Mouse (Mus musculus): Measurements from ENCODE around the gene Vsig1. TPM values are rescaled to one million over a fixed set of nuclear protein-coding genes. Genes with fewer than 3 reads are reported as not detected.

Gene Vsig1
- polyA plus RNA-seq, 1 experiment from 2014 or later = not detected

GRCm38 (mm10) chrX:140953618-140954017 lies 46.2 kb downstream of the Vsig1 start:
- no peak for ATAC-seq (replicated peaks; ENCODE audit: extremely low read depth, insufficient read depth, low FRiP score)
- WGBS = 75% methylated on average over 4 of the region's 4 CpGs
- no peak overlapping the region for H3K4me2 ChIP-seq (ENCODE audit: low read depth, low read length)
- H3K9me3 ChIP-seq (replicated peaks; ENCODE audit: control insufficient read depth, low read length) = no peaks in the 10 kb centered on the region
- no peaks in the 10 kb centered on the region; the same call in 1 of the 2 replicates for H3K4me1 ChIP-seq (ENCODE audit: control insufficient read depth, insufficient read depth, low read length)
- no peaks in the 10 kb centered on the region for H3K36me3 ChIP-seq (ENCODE audit: control insufficient read depth, insufficient read depth)
- H3K9ac ChIP-seq (ENCODE audit: low read length) = no peak overlapping the region
- no peak overlapping the region for H3K4me3 ChIP-seq (ENCODE audit: low read length)
- H3K27me3 ChIP-seq (ENCODE audit: control insufficient read depth, insufficient read depth, low read length) = no peaks in the 10 kb centered on the region; the same call in 1 of the 2 replicates
- H3K27ac ChIP-seq (ENCODE audit: low read length) = no peak overlapping the region

DNA sequence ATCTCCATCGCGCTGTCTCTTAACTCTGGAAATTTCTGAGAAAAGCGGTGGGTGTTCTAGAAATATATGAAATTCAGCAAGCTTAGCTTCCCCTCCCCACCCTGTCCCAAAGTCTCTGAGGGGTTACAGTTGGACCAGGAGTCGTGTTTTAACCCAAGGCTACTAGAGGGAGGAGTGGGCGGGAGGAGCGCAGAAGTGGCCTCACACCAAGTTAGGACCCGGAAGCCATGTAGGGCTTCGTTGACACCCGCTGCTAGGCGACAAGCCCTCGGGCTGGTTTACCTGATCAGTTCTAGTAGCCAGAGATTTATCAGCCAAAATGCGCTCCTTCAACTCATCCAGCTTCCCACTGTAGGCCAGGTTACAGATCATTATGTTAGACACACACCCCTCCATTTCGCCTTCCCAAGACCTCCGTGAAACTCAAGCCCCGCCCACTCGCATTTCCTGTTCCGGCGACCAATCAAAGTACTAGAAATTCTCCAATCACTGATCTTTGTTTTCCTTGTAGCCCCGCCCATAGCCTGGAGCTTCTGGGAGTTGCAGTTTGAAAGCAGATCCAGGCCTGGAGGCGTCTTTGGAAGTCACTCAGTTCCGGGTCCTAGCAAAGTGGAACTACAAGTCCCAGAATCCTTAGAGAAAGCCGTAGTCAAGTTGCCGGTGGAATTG lies 49.0 kb downstream of the Vsig1 start, which contains the start of the genes Psmd10 and Atg4a:
Gene Psmd10, minus strand, starts transcription at position 457 of the 669 bp plus-strand sequence.
Gene Atg4a, plus strand, starts transcription at position 636 of the 669 bp plus-strand sequence.
- Histone ChIP-seq H3K4me2 (ENCODE audit: low read depth, low read length) (peak within 1 kb of the TSS; percentile 65), H3K27me3 (ENCODE audit: control insufficient read depth, insufficient read depth, low read length) (no peaks in the 10 kb centered on the region)

DNA sequence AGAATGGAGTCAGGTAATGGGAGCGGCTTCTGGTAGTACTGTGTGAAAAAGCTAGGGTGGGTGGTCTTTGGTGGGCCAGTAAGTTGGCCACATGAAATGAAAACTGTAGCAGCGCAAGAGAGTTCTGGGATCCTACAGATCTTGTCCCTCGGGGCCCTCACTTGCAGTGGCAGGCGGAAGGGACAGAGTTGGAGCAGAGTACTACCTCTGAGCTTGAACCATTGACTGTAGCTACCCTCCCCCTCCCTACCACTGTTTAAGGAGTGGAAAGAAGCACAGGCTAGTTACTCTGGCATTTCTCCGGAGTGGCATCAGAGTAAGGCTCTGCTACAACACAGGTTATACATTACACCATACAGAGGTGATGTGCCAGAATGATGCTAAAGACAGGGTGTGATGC lies 49.6 kb downstream of the Vsig1 start:
- Histone ChIP-seq H3K4me3 (ENCODE audit: low read length) (peak overlapping the region; percentile 63), H3K4me1 (ENCODE audit: control insufficient read depth, insufficient read depth, low read length) (no peaks in the 10 kb centered on the region; the same call in 1 of the 2 replicates), H3K4me2 (ENCODE audit: low read depth, low read length) (peak overlapping the region; percentile 65), H3K36me3 (ENCODE audit: control insufficient read depth, insufficient read depth) (no peaks in the 10 kb centered on the region), H3K27me3 (ENCODE audit: control insufficient read depth, insufficient read depth, low read length) (no peaks in the 10 kb centered on the region), H3K9me3 (replicated peaks; ENCODE audit: control insufficient read depth, low read length) (no peaks in the 10 kb centered on the region), H3K9ac (ENCODE audit: low read length) (peak overlapping the region; percentile 62), H3K27ac (ENCODE audit: low read length) (no peak overlapping the region)
- 26% methylated on average over 5 of the region's 5 CpGs for WGBS
- peak; percentile 58 for ATAC-seq (replicated peaks; ENCODE audit: extremely low read depth, insufficient read depth, low FRiP score)

More for the DNA sequence above, 49.0 kb downstream of the Vsig1 start, which contains the start of the genes Psmd10 and Atg4a:
- WGBS = 16% methylated on average over 23 of the region's 23 CpGs
- ATAC-seq (replicated peaks; ENCODE audit: extremely low read depth, insufficient read depth, low FRiP score) = peak; percentile 98
- H3K4me1 ChIP-seq (ENCODE audit: control insufficient read depth, insufficient read depth, low read length) = no peaks in the 10 kb centered on the region; the same call in 1 of the 2 replicates
- no peaks in the 10 kb centered on the region for H3K36me3 ChIP-seq (ENCODE audit: control insufficient read depth, insufficient read depth)
- H3K9ac ChIP-seq (ENCODE audit: low read length) = peak within 1 kb of the TSS; percentile 67
- H3K4me3 ChIP-seq (ENCODE audit: low read length) = peak within 1 kb of the TSS; percentile 63
- no peaks in the 10 kb centered on the region for H3K9me3 ChIP-seq (replicated peaks; ENCODE audit: control insufficient read depth, low read length)
- peak within 1 kb of the TSS; percentile 9; the same call in 1 of the 2 replicates for H3K27ac ChIP-seq (ENCODE audit: low read length)

GRCm38 (mm10) chrX:140978943-140979342 lies 71.5 kb downstream of the Vsig1 start:
- Histone ChIP-seq H3K36me3 (ENCODE audit: control insufficient read depth, insufficient read depth) (no peaks in the 10 kb centered on the region), H3K9ac (ENCODE audit: low read length) (no peak overlapping the region), H3K27me3 (ENCODE audit: control insufficient read depth, insufficient read depth, low read length) (peaks cover 5% of the 10 kb centered on the region), H3K27ac (ENCODE audit: low read length) (no peak overlapping the region), H3K4me1 (ENCODE audit: control insufficient read depth, insufficient read depth, low read length) (no peaks in the 10 kb centered on the region; the same call in 1 of the 2 replicates), H3K4me2 (ENCODE audit: low read depth, low read length) (no peak overlapping the region), H3K9me3 (replicated peaks; ENCODE audit: control insufficient read depth, low read length) (no peaks in the 10 kb centered on the region), H3K4me3 (ENCODE audit: low read length) (no peak overlapping the region)
- no peak for ATAC-seq (replicated peaks; ENCODE audit: extremely low read depth, insufficient read depth, low FRiP score)
- 91% methylated on average over 1 of the region's 1 CpGs for WGBS

GRCm38 (mm10) chrX:140979546-140979945 lies 72.1 kb downstream of the Vsig1 start:
- H3K9ac ChIP-seq (ENCODE audit: low read length) = no peak overlapping the region
- no peaks in the 10 kb centered on the region for H3K9me3 ChIP-seq (replicated peaks; ENCODE audit: control insufficient read depth, low read length)
- H3K36me3 ChIP-seq (ENCODE audit: control insufficient read depth, insufficient read depth) = no peaks in the 10 kb centered on the region
- ATAC-seq (replicated peaks; ENCODE audit: extremely low read depth, insufficient read depth, low FRiP score) = no peak; the same call in 1 of the 2 replicates
- H3K4me2 ChIP-seq (ENCODE audit: low read depth, low read length) = no peak overlapping the region
- no peak overlapping the region for H3K4me3 ChIP-seq (ENCODE audit: low read length)
- no peak overlapping the region for H3K27ac ChIP-seq (ENCODE audit: low read length)
- H3K4me1 ChIP-seq (ENCODE audit: control insufficient read depth, insufficient read depth, low read length) = no peaks in the 10 kb centered on the region; the same call in 1 of the 2 replicates
- 42% methylated on average over 2 of the region's 2 CpGs for WGBS
- peaks cover 5% of the 10 kb centered on the region for H3K27me3 ChIP-seq (ENCODE audit: control insufficient read depth, insufficient read depth, low read length)

- no peak overlapping the region for H3K4me3 ChIP-seq (ENCODE audit: low read length)
- 66% methylated on average over 4 of the region's 4 CpGs for WGBS
- no peak overlapping the region for H3K4me2 ChIP-seq (ENCODE audit: low read depth, low read length)
- no peak for ATAC-seq (replicated peaks; ENCODE audit: extremely low read depth, insufficient read depth, low FRiP score)
- H3K9me3 ChIP-seq (replicated peaks; ENCODE audit: control insufficient read depth, low read length) = no peaks in the 10 kb centered on the region
- no peaks in the 10 kb centered on the region; the same call in 1 of the 2 replicates for H3K4me1 ChIP-seq (ENCODE audit: control insufficient read depth, insufficient read depth, low read length)
- peaks cover 5% of the 10 kb centered on the region for H3K27me3 ChIP-seq (ENCODE audit: control insufficient read depth, insufficient read depth, low read length)
- no peaks in the 10 kb centered on the region for H3K36me3 ChIP-seq (ENCODE audit: control insufficient read depth, insufficient read depth)
- H3K27ac ChIP-seq (ENCODE audit: low read length) = no peak overlapping the region
- no peak overlapping the region for H3K9ac ChIP-seq (ENCODE audit: low read length)
These were observed 72.8 kb downstream of the Vsig1 start for GRCm38 (mm10) chrX:140980163-140980562.

GRCm38 (mm10) chrX:140983206-140983960 lies 76.0 kb downstream of the Vsig1 start:
- H3K9me3 ChIP-seq (replicated peaks; ENCODE audit: control insufficient read depth, low read length) = no peaks in the 10 kb centered on the region
- H3K4me2 ChIP-seq (ENCODE audit: low read depth, low read length) = no peak overlapping the region
- H3K9ac ChIP-seq (ENCODE audit: low read length) = no peak overlapping the region
- no peak for ATAC-seq (replicated peaks; ENCODE audit: extremely low read depth, insufficient read depth, low FRiP score)
- peaks cover 11% of the 10 kb centered on the region for H3K27me3 ChIP-seq (ENCODE audit: control insufficient read depth, insufficient read depth, low read length)
- WGBS = 38% methylated on average over 6 of the region's 6 CpGs
- H3K4me1 ChIP-seq (ENCODE audit: control insufficient read depth, insufficient read depth, low read length) = no peaks in the 10 kb centered on the region; the same call in 1 of the 2 replicates
- H3K4me3 ChIP-seq (ENCODE audit: low read length) = no peak overlapping the region
- no peaks in the 10 kb centered on the region for H3K36me3 ChIP-seq (ENCODE audit: control insufficient read depth, insufficient read depth)
- 0 out of 2 replicates have a peak overlapping the region, but pooled peaks have one; percentile 30 for H3K27ac ChIP-seq (ENCODE audit: low read length)

GRCm38 (mm10) chrX:140984795-140985194 lies 77.4 kb downstream of the Vsig1 start:
- no peaks in the 10 kb centered on the region for H3K9me3 ChIP-seq (replicated peaks; ENCODE audit: control insufficient read depth, low read length)
- peaks cover 9% of the 10 kb centered on the region for H3K27me3 ChIP-seq (ENCODE audit: control insufficient read depth, insufficient read depth, low read length)
- WGBS = 59% methylated on average over 6 of the region's 6 CpGs

DNA sequence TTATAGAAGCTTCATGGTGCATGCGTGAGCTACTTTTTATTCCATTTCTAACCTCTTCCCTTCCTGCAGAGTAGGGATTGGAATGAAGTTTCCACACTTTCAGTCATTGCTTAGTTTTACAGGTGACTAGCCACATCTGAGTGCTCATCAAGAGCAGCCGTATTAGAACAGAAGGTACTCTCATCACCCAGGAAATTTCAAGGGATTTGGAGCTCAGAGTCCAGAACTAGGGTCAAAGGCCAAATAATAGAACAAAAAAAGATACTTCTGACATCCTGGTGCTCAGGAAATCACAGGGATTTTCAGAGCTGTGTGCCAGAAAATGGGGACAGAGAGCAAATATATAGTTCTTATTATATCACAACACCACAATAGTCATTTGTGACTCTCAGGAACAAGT lies 77.8 kb downstream of the Vsig1 start:
- Histone ChIP-seq H3K27ac (ENCODE audit: low read length) (no peak overlapping the region), H3K4me2 (ENCODE audit: low read depth, low read length) (no peak overlapping the region), H3K9ac (ENCODE audit: low read length) (no peak overlapping the region), H3K27me3 (ENCODE audit: control insufficient read depth, insufficient read depth, low read length) (peaks cover 9% of the 10 kb centered on the region), H3K9me3 (replicated peaks; ENCODE audit: control insufficient read depth, low read length) (no peaks in the 10 kb centered on the region), H3K4me1 (ENCODE audit: control insufficient read depth, insufficient read depth, low read length) (peaks cover 2% of the 10 kb centered on the region), H3K36me3 (ENCODE audit: control insufficient read depth, insufficient read depth) (no peaks in the 10 kb centered on the region), H3K4me3 (ENCODE audit: low read length) (no peak overlapping the region)
- 71% methylated on average over 2 of the region's 2 CpGs for WGBS
- no peak for ATAC-seq (replicated peaks; ENCODE audit: extremely low read depth, insufficient read depth, low FRiP score)

More at GRCm38 (mm10) chrX:140984795-140985194, 77.4 kb downstream of the Vsig1 start:
- Histone ChIP-seq H3K27ac (ENCODE audit: low read length) (no peak overlapping the region), H3K9ac (ENCODE audit: low read length) (no peak overlapping the region), H3K4me2 (ENCODE audit: low read depth, low read length) (no peak overlapping the region), H3K4me3 (ENCODE audit: low read length) (no peak overlapping the region), H3K4me1 (ENCODE audit: control insufficient read depth, insufficient read depth, low read length) (no peaks in the 10 kb centered on the region; the same call in 1 of the 2 replicates), H3K36me3 (ENCODE audit: control insufficient read depth, insufficient read depth) (no peaks in the 10 kb centered on the region)
- ATAC-seq (replicated peaks; ENCODE audit: extremely low read depth, insufficient read depth, low FRiP score) = no peak

Data from heart, embryonic 16.5 days (tissue).